ENCODE assay signal across 9 mouse cellular contexts in the genomic region with DNA sequence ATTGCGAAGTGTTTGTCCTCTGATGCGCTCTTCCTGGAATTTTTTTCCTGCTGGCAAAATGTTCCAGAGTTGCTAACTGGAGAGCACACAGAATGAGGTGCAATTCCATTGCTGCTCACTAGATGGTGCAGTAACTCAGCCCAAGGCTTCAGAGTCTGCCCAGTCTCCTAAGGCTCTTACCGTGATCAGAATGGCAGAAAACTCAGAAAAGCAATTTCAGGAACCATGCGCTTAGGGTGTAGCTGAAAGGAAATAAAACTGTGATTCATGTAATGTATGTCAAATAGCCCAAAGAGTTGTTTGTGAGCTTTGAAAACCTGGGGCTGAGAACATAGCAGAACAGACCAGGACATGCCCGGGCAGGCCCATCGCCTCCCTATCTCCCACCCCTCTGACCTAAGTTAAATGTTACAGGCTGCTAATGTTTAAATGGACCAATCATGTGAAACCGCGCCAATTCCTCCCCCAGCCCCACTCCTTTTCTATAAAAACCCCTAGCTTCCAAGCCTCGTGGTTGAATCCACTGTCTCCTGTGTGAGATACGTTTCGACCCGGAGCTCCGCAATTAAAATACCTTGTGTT. TPM values are rescaled to one million over a fixed set of nuclear protein-coding genes. Genes with fewer than 3 reads are reported as not detected.
DNase-seq lines count a peak whose midpoint lies in the region; ATAC-seq and TF ChIP-seq lines count a peak whose summit lies in the region.
"Not testable (repeated sequence)": the region's sequence is repeated elsewhere in the genome, so short reads cannot be mapped to it uniquely, and the experiment has no call there.
"Had no signal": no experiment of that assay in that cellular context is flagged by ENCODE, and none has a peak within 500 bp of the region (broad histone marks: within the 10 kb centered on the region; RNA-seq: fewer than 3 reads in every experiment).

No protein-coding gene starts in this region.

- TF ChIP-seq POLR2A in embryonic fibroblast, embryonic 13.5 days (IDR thresholded peaks at IDR 0.05; ENCODE audit: low read depth, low read length): not testable (repeated sequence)

- WGBS in heart, embryonic 10.5 days: 48% methylated on average over 11 of the region's 13 CpGs
- WGBS in kidney, embryonic 14.5 days: 51% methylated on average over 11 of the region's 13 CpGs
- WGBS in midbrain, embryonic 12.5 days: 58% methylated on average over 11 of the region's 13 CpGs

- intact Hi-C loops in left cerebral cortex, postnatal 36 days (cut with DNase I): loop anchor here (1.0 kb wide), 1 partner anchor 123 kb away; no protein-coding TSS in a partner anchor

- not testable (repeated sequence) for H3K4me1 ChIP-seq in embryonic fibroblast, embryonic 13.5 days (ENCODE audit: control insufficient read depth, insufficient read depth, low read length); heart, embryonic 10.5 days; kidney, embryonic 14.5 days (ENCODE audit: control insufficient read depth, insufficient read depth, low read length); midbrain, embryonic 12.5 days

- not testable (repeated sequence) for H3K9ac ChIP-seq in kidney, embryonic 14.5 days (ENCODE audit: low read depth, low read length); midbrain, embryonic 12.5 days (replicated peaks)

- not testable (repeated sequence) for H3K4me2 ChIP-seq in kidney, embryonic 14.5 days (replicated peaks; ENCODE audit: low read depth, low read length); midbrain, embryonic 12.5 days (replicated peaks)

- H3K27me3 ChIP-seq in heart, embryonic 10.5 days (ENCODE audit: insufficient read depth, poor library complexity, severe bottlenecking): peaks cover 17% of the 10 kb centered on the region; the same call in 1 of the 2 replicates
- H3K27me3 ChIP-seq in kidney, embryonic 14.5 days (ENCODE audit: control insufficient read depth, insufficient read depth, low read length): peaks cover 21% of the 10 kb centered on the region
- not testable (repeated sequence) for H3K27me3 ChIP-seq in midbrain, embryonic 12.5 days

- DNase-seq in 3T3-L1 (ENCODE audit: low read depth, low spot score): peak; percentile 92
- peak; percentile 28 for DNase-seq in adrenal gland, postnatal 25 days
- peak; percentile 85 for DNase-seq in heart, embryonic 10.5 days (ENCODE audit: low spot score)
- DNase-seq in left cerebral cortex, postnatal 36 days (ENCODE audit: low spot score in 2 of 2): peak; percentile 48 to 59
- peak; percentile 32 for DNase-seq in skeletal muscle tissue, adult 2 months (ENCODE audit: low read depth, low spot score)

- peak; percentile 63; the same call in 1 of the 2 replicates for TF ChIP-seq CTCF in embryonic fibroblast, embryonic 13.5 days (IDR thresholded peaks at IDR 0.05; ENCODE audit: borderline replicate concordance, insufficient read depth, low read length)

- H3K4me3 ChIP-seq in embryonic fibroblast, embryonic 13.5 days (ENCODE audit: insufficient read depth, low read length); heart, embryonic 10.5 days; kidney, embryonic 14.5 days (ENCODE audit: low read length); midbrain, embryonic 12.5 days: not testable (repeated sequence)

- H3K27ac ChIP-seq in embryonic fibroblast, embryonic 13.5 days (ENCODE audit: insufficient read depth, low read length): peak overlapping the region; percentile 62; the same call in 1 of the 2 replicates
- not testable (repeated sequence) for H3K27ac ChIP-seq in heart, embryonic 10.5 days; kidney, embryonic 14.5 days (ENCODE audit: low read depth, low read length); midbrain, embryonic 12.5 days (replicated peaks)

- ATAC-seq in kidney, embryonic 14.5 days (ENCODE audit: low FRiP score, low TSS enrichment): peak; percentile 86
- peak; percentile 60 for ATAC-seq in midbrain, embryonic 12.5 days (ENCODE audit: low FRiP score, low read depth)

- H3K36me3 ChIP-seq in heart, embryonic 10.5 days; kidney, embryonic 14.5 days (ENCODE audit: control insufficient read depth, insufficient read depth, low read length); midbrain, embryonic 12.5 days: not testable (repeated sequence)

- not testable (repeated sequence) for H3K9me3 ChIP-seq in heart, embryonic 10.5 days; kidney, embryonic 14.5 days (ENCODE audit: control insufficient read depth, low read length); midbrain, embryonic 12.5 days

RNA-seq across cellular contexts. Expression of a gene that starts 32.1 kb away (rescaled TPM):
- not detected in 2 replicates for total RNA-seq in adrenal gland, postnatal 25 days (2021)
- polyA plus RNA-seq in embryonic fibroblast, embryonic 13.5 days (2011; ENCODE audit: insufficient read length, low read depth, missing spikeins): not detected in 2 replicates
- polyA plus RNA-seq in heart, embryonic 10.5 days (2016; fragmentation: Nextera tagmentation; extraction: Ambion mirVana): not detected in 2 replicates
- not detected in 2 replicates for polyA plus RNA-seq in kidney, embryonic 14.5 days (2014; fragmentation: Nextera tagmentation; extraction: Ambion mirVana)
- total RNA-seq in left cerebral cortex, postnatal 36 days (2021): not detected
- polyA plus RNA-seq in midbrain, embryonic 12.5 days (2016; fragmentation: Nextera tagmentation; extraction: Ambion mirVana): not detected in 2 replicates
- total RNA-seq: gastrocnemius, postnatal 4 days had no signal

RNA-seq across cellular contexts. Expression of a gene that starts 48.3 kb away (rescaled TPM):
- not detected in 2 replicates for total RNA-seq in adrenal gland, postnatal 25 days (2021)
- not detected in 2 replicates for polyA plus RNA-seq in embryonic fibroblast, embryonic 13.5 days (2011; ENCODE audit: insufficient read length, low read depth, missing spikeins)
- polyA plus RNA-seq in heart, embryonic 10.5 days (2016; fragmentation: Nextera tagmentation; extraction: Ambion mirVana): not detected in 2 replicates
- not detected in 2 replicates for polyA plus RNA-seq in kidney, embryonic 14.5 days (2014; fragmentation: Nextera tagmentation; extraction: Ambion mirVana)
- total RNA-seq in left cerebral cortex, postnatal 36 days (2021): not detected
- not detected in 2 replicates for polyA plus RNA-seq in midbrain, embryonic 12.5 days (2016; fragmentation: Nextera tagmentation; extraction: Ambion mirVana)
- total RNA-seq: gastrocnemius, postnatal 4 days had no signal

Comparison
In these comparisons a context has a peak if more than half of its experiments do, and no peak if none do; other contexts are left out.
1. DNase-seq: peak in every context shown above with its lines; median percentile 92 in 3T3-L1; 85 in heart, embryonic 10.5 days; 54 in left cerebral cortex, postnatal 36 days; 32 in skeletal muscle tissue, adult 2 months; 28 in adrenal gland, postnatal 25 days.